Comparison of ENCODE assay signal across 17 mouse cellular contexts in genomic region chr14:39039046-39039445, GRCm38 (mm10).
DNase-seq lines count a peak whose midpoint lies in the region; ATAC-seq and TF ChIP-seq lines count a peak whose summit lies in the region.
"Had no signal": no experiment of that assay in that cellular context is flagged by ENCODE, and none has a peak within 500 bp of the region (broad histone marks: within the 10 kb centered on the region; RNA-seq: fewer than 3 reads in every experiment).

No protein-coding gene starts in this region.

- 8% methylated on average over 1 of the region's 1 CpGs for WGBS in cerebellum, adult 2 months

- peaks cover 7% of the 10 kb centered on the region for H3K4me1 ChIP-seq in cerebellum, adult 2 months (ENCODE audit: control insufficient read depth, insufficient read depth, low read length)
- H3K4me1 ChIP-seq: embryonic facial prominence, embryonic 13.5 days; forebrain, embryonic 12.5 days; liver, embryonic 13.5 days had no signal

- ATAC-seq in frontal cortex, adult (ENCODE audit: low TSS enrichment) = peak; percentile 86
- ATAC-seq: lung, postnatal 0 days had no signal

- TF ChIP-seq CTCF in cerebellum, adult 2 months (IDR thresholded peaks at IDR 0.05; ENCODE audit: borderline replicate concordance, insufficient read depth, low read depth, low read length) = no peak

- H3K27me3 ChIP-seq in cerebellum, adult 2 months (ENCODE audit: control insufficient read depth, insufficient read depth, low read length) = no peaks in the 10 kb centered on the region; the same call in 1 of the 2 replicates
- H3K27me3 ChIP-seq: embryonic facial prominence, embryonic 13.5 days; forebrain, embryonic 12.5 days; liver, embryonic 13.5 days had no signal

- DNase-seq in frontal cortex, postnatal 25 days (ENCODE audit: low spot score in 2 of 2) = no peak
- peak; percentile 40 to 72 for DNase-seq in cerebellum, adult 2 months
- peak; percentile 36 to 58 for DNase-seq in frontal cortex, adult 2 months (ENCODE audit: extremely low spot score in 1 of 2, low spot score in 1 of 2)
- peak; percentile 13 for DNase-seq in right cerebral cortex, postnatal 14 days
- no peak for DNase-seq in thymus, postnatal 25 days
- no peak for DNase-seq in neural tube, embryonic 10.5 days (ENCODE audit: extremely low spot score, low spot score)
- no peak for DNase-seq in kidney, adult 18-20 months
- DNase-seq: adrenal gland, postnatal 10 days; B cell, adult 2 months; gastrocnemius, postnatal 10 days; liver, embryonic 13.5 days; thymus, postnatal 4 days had no signal

- TF ChIP-seq POLR2A in cerebellum, adult 2 months (IDR thresholded peaks at IDR 0.05; ENCODE audit: borderline replicate concordance, insufficient read depth, low read length) = no peak

- no peak overlapping the region for H3K4me3 ChIP-seq in cerebellum, adult 2 months (replicated peaks; ENCODE audit: insufficient read depth, low read depth, low read length)
- H3K4me3 ChIP-seq: embryonic facial prominence, embryonic 13.5 days; forebrain, embryonic 12.5 days; liver, embryonic 13.5 days had no signal

- no peak overlapping the region for H3K27ac ChIP-seq in cerebellum, adult 2 months (ENCODE audit: insufficient read depth, low read length)
- H3K27ac ChIP-seq: embryonic facial prominence, embryonic 13.5 days; forebrain, embryonic 12.5 days; kidney, postnatal 0 days; liver, embryonic 13.5 days had no signal

Comparison
In these comparisons a context has a peak if more than half of its experiments do, and no peak if none do; other contexts are left out.
1. DNase-seq: peak in cerebellum, adult 2 months (2 of 2), frontal cortex, adult 2 months (2 of 2) and right cerebral cortex, postnatal 14 days (single experiment); none in frontal cortex, postnatal 25 days (0 of 2), thymus, postnatal 25 days (single experiment), neural tube, embryonic 10.5 days (single experiment) and kidney, adult 18-20 months (single experiment).